Mouse (Mus musculus) kidney, adult 2 months (tissue): ENCODE results near the gene Bud23.

Experiments used
- CTCF ChIP-seq: fragments of 200-500 bp; conservative IDR thresholded peaks from 2 replicates; pipeline ENCODE4 v1.5.1; 2011; ENCODE audit warnings: low read depth, mild to moderate bottlenecking, control low read depth, low read length, moderate library complexity, mixed read lengths; ENCODE audit not compliant: insufficient read depth, insufficient read length
- POLR2A ChIP-seq: fragments of 200-500 bp; IDR thresholded peaks from one replicate; pipeline ENCODE4 v1.6.1; 2011; ENCODE audit warnings: low read depth, low read length, control low read depth

DNA sequence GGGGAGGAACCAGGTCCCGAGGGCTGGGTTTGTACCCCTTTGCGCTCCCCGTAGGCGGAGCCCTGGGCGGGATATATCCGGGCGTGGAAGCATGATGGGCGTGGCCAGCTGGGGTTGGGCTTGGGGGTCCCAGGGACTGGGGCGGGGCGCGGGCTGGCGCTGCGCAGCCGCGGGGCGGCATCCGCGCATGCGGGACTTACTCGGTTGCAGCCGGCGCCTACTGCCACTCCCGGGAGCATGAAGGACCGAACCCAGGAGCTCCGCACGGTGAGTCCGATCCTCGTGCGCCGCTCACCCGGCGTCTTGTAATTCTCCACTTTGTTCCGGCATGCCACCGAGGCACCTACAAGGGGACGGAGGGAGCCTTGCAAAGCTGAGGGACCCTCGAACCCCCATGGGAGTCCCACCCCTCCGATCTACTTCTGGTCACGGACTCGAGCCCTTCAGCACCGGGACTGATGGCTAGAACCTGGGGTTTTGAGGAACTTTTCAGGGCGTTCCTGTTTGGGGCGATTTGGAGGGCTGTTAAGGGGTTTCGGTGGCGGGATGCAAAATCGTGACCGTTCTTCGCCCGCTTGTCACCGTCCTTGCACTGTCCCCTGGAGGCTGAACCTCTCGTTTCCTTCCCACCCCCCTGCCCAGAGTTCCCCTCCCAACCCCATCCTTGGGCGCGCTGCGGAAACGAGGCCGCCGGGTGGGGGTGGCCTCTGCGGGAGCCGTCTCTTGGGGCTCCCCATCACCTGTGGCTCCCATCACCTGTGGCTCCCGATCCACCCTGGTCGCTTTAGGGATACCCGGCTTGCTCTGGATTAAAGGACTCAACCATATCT lies 41.2 kb downstream of the Bud23 start, which contains the start of gene Stx1a:
- TF ChIP-seq POLR2A (no peak), CTCF (no peak)
